Mouse (Mus musculus) megakaryocyte-erythroid progenitor cell, adult 5-6 weeks (primary cell): ENCODE data around the gene Bco1. TPM values are rescaled to one million over a fixed set of nuclear protein-coding genes. Genes with fewer than 3 reads are reported as not detected.
A peak's percentile ranks its signal among the peaks of the same experiment; 100 is the strongest.

Source experiments
- ATAC-seq: replicated peaks from 2 replicates; pipeline ENCODE4 v1.8.0; 2016; ENCODE audit warnings: mild to moderate bottlenecking, inconsistent platforms; ENCODE audit not compliant: severe bottlenecking, poor library complexity, low FRiP score, low TSS enrichment
- total RNA-seq, 2 experiments: library from RNA; stranded (forward) in 1 of 2; stranded (reverse) in 1 of 2; fragments of 200-1000, 215-1000 nt in 1 of 2; fragments of >200 nt in 1 of 2; fragmentation: Nextera tagmentation in 1 of 2; gene quantifications; 2 replicates each; pipeline ENCODE4 v1.2.3; 2014 to 2017

The Bco1 gene
- total RNA-seq, 2 experiments from 2014 or later = 0.09 to 1.8 TPM

DNA sequence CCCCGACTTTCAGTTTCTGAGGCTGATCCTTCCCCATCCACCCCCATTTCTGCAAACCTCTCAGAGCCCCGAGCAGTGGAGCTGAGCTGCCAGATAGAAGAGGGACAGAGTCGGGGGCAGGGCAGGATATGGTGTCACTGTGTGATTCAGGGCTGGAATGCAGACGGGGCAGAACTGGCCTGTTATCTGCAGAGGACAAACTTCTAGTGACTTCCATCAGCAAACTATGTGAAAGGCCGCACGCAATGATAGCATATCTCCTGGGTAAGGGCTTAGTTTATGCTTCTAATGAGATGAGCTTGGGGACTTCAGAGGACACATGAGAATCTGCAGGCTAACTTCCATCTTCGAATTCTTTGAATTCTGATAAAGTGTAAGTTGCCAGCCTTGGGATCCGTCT, 10.1 kb upstream of the Bco1 start:
- ATAC-seq = peak; percentile 77

DNA sequence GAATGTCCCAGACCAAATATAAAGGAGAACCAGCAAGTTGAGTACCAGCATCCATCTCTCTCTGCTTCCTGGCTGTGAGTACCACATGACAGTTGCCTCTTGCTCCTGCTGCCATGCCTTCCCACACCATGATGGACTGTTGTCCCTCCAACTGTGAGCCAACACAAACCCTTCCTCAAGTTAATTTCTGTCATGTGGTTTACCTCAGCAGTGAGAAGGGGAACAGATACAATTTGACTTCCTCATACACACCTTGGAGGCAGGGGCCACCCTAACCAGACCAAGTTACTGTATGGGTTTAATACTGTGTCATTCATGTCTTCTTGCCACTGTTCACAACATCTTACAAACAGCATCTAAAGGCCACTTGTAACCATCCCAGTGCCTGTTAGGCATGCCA, 8.6 kb upstream of the Bco1 start:
- ATAC-seq = no peak

DNA sequence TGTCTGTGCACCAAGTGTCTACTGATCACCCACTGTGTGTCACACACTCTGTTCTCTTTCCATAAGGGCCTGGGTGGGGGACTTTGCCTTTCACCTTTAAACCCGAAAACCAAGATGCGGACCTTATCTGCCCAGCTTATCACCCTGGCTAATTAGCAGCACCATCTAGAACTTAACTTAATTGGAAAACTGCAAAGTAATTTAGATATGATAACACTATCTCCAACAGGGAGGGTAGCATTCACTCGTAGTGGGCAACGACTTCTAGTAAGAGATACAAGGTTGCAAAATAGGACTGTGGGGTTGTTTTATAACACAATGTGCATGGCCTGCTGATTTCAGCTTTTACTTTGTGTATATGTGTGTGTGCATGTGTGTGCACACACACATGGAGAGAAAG, 5.9 kb upstream of the Bco1 start:
- no peak for ATAC-seq

DNA sequence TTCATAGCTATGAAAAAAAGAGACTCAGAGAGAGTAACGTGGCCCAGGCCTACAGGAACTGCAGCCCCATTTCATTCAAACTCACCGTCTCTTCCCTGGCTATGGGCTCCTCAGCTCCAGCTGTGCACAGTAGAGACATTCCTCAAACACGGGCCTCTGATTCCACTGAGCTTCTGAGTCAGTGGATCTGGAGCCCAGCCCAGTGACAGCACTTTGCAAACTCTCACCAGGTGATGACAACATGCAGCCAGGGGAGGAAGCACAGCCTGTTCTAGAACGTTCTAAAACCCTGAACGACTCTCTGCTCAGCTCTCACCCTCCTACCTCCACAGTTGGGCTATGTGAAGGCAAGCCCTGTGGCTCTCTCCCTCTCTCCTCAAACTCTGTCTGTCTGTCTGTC, 1.6 kb upstream of the Bco1 start:
- no peak for ATAC-seq

DNA sequence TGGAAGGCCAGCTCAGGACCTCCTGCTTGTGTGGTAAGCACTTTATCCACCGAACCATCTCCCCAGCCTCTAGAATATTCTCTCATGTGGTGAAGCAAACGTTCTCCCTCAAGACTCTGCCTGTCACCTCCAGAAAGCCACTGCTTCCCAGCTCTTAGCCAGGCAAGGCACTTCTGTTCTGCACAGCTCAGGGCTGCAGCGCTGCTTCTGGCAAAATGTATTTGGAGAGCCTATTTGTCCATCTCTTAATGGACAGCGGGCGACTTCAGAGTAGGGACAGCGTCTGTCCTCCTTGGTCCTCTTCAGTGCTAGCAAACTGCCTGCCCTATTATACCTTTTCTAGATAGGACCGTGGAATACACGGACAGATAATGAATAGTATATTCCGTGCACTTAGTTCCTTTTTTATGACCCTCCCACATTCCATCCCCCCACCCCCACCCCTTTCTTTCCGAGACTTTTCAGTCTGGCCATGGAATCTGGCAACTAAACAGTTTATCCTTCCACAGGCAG, 1.5 kb downstream of the Bco1 start:
- ATAC-seq = no peak

DNA sequence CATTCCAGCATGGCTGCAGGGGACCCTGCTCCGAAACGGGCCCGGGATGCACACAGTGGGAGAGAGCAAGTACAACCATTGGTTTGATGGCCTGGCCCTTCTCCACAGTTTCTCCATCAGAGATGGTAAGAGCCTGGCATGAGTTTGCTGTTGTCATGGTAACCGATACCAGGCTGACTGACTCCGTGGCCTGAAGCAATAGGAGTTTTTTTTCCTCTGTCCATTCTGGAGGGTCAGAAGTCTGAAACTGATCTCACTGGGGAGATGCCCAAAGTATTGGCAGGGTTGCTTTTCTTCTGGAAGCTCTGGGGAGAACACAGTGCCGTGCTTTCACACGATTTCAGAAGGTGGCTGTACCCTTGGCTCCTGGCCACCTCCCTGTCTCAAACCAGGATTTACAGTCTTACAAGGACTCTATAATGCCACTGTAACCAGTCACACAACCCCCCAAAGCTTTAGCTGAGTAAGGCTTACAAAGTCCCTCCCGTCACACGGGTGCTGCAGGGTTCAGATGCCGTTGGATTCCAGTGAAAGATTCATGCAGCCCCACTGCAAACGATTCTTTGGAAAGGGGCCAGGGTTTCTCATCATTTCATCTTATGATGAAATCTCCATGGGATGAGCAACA, 2.0 kb downstream of the Bco1 start:
- ATAC-seq = no peak

DNA sequence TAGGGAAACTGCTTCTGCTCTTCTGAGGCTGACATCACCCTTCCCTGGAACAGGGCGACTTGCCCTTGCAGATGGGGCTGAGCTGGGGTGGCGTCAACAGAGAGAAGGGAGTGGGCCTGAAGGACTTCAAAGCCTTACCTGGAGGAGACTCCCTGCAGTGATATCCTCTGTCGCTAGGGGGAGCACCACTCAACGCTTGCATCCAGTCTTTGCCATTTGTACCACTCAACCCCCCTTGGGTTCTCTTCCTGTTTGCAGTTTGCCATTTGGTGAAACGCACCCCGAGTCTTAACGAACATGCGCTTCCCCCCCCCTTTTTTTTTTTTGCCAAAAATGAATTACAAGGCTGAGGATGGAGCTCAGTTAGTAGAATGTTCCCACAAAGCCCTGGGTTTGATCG, 11.9 kb downstream of the Bco1 start:
- ATAC-seq = peak; percentile 81

DNA sequence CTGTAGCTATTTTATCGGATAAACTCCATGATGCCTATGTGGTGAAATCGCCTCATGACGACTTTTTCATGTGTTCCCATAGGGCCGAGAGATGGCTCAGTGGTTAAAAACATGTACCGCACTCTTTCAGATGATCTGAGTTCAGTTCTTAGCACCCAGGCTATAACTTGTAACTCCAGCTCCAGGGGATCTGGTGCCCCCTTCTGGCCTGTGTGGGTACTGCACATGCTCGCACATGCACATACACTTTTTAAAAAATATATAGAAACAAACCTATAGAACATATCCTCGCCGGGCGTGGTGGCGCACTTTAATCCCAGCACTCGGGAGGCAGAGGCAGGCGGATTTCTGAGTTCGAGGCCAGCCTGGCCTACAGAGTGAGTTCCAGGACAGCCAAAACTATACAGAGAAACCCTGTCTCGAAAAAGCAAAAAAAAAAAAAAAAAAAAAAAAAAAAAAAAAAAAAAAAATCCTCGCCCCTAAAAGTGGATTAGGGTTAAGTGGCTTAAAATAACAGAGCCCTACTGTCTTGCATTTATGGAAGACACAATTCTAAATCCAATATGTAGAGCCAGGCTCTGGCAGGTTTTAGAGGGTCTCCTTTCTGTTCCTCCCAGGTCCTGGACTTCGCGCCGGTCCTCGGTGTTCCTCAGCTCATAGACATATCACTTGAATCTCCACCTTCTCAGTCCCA, 13.5 kb downstream of the Bco1 start:
- ATAC-seq = no peak

DNA sequence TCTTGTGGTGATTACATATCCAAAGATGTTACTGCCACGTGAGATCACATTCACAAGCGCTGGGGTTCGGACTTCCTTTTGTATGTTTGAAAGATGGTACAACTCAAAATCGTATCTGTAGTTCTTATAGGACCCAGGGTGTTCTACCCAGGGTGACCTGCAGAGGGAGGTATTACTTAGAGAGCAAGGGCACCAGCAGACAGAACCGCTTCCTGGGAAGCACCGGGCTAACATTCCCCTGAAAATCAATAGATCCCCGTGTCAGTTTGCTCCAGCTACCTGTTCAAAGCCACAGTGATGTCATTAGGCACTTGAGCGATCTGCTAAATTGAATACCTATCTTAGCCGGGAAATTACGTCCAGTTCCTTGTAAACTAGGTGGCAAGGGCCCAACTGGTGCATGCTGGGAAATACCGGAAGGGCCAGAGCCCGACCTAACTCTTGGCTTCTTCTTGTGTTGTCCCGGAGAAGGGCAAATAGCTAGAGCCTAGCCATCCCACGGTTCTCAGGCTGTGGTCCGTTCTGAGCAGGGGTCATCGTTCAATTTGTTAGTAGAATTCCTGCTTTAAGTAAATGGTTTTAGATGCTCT, 14.2 kb downstream of the Bco1 start:
- 0 out of 2 replicates have a peak, but pooled peaks have one; percentile 50 for ATAC-seq

DNA sequence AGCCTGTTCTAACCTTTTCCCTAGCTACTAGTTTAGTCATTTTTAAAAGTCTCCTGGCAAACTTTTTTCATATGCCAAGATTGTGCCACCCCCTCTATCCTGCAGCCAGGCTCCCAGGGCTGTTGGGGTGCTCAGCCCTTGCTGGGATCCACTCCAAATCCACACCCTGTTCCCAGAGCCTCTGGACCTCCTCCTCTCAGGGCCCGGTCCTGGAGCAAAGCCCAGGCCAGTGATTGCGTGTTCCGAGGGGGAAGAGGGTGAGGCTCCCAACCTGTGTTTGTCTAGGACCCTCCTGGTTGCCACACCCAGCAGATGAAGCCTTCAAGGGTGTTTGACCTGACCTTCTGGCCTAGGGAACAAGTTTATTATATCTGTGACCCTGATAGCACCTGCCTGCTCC, 16.0 kb downstream of the Bco1 start:
- ATAC-seq = no peak

DNA sequence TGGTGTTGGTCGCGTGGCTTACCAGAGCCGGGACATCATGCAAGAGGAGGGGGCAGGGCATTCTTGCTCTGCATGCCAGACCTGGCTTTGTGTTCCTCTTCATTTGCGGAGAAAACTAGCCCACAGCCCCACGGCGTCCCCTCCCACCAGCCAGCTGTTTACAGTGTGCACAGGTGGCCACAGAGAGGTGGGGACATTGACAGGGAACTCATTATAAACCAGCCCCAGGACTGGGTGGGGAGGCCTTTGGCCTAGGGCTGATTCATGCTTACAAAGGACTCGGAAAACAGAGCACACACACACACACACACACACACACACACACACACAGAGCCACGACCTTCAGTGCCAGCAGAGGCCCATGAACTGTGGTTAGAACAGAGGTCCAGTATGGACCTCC, 16.6 kb downstream of the Bco1 start:
- no peak for ATAC-seq

DNA sequence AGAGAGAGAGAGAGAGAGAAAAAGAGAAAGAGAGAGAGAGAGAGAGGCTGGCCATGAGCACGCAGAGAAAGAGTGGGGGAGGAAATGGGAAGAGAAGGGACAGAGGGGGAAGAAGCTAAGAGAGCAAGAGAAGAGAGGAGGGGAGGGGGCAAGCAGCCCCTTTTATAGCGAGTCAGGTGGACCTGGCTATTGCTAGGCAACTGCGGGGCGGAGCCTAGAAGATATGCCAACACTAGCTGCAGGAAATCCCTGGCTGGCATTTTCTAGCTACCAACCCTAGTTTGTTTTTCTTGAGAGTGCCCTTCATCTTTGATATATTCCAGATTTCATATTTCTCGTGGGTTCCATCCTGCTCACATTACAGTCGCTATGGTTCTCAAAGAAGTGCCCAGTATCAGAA, 19.4 kb downstream of the Bco1 start:
- no peak for ATAC-seq

DNA sequence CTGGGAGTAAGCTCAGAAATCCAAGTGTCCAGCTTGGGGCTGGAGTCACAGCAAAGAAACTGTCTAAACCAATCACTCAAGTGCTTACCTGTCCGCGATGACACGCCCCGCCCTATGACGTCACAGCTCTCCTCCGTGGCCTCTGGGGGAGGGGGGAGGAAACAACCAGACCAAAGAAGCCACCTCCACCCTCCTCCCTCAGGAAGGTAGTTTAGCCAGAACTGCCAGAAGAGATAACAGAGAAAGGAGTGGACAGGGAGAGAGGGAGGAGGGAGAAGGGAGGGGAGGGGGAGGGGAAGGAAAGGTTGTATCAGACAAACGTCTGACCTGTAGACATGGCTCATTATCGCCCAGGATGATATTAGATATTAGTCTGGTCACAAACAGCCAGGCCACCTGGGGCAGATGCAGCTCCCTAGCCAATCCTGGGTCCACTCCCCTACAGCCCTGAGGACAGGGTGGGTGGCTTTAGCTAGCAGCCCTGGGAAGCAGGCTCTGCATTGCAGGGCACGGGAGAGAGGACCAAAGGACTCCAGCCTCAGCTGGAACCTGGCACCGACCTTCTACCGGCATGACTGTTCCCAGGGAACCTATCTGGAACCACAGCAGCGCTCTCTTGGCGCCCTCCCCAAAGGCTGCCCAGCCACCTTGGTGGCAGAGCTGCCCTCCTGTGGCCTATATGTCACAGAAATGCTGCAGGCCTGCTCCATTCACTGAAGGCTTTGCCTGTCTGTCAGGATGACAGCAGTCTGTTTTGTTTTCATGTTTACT, 20.2 kb downstream of the Bco1 start:
- ATAC-seq = peak; percentile 93

DNA sequence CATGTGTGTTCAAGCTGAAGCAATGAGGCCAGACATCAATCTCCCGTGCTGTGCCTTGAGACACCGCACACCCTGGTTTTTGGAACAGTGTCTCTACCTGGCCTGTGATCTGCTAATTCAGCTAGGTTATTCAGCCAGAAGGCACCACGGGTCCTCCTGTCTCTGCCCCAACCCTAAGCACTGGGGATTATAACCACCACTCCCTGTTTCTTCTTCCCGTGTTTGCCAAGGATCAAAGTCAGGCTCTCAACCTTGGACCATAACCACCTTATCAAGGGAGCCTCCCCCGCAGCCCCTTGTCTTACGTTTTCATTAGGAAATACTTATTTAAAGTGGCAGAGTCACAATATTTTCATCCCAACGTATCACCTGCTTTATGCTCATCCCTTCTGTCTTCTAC, 20.9 kb downstream of the Bco1 start:
- no peak for ATAC-seq

DNA sequence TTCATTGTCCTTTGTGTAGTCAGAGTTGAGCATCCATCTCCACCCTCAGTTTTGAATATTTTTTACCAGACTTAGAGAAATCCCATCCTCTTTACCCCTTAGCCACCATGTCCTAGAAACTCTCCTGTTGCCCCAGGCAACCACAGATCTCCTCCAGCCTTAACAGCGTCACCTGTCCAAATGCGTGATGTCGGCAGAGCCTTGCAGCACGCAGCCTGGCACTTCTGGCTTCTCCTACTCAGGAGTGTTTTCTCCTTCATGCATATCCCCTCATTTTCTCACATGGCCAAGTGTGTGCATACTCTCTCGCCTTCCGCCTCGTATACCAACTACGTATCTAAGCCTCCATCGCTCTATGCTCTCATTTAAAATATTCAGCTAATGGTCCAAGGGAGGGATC, 22.8 kb downstream of the Bco1 start:
- ATAC-seq = no peak

DNA sequence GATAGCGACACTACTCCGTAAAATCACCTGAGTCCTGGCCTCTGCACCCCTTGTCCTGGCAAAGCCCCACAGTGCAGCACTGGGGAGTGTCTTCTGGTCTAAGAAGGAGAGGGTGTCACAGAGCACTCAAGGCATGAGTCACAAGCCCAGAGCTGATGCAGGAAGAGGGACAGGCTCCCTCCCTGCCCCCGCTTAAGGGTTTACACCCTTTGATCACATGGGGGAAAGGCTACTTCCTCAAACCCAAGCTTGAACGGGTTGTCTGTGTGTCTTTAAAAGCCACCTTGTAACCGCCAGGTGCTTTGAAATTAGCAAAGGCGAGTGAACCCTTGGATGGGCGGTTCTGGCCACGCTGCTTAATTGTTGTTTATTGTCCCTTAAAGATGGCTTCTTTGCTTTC, 25.6 kb downstream of the Bco1 start:
- 0 out of 2 replicates have a peak, but pooled peaks have one; percentile 22 for ATAC-seq

DNA sequence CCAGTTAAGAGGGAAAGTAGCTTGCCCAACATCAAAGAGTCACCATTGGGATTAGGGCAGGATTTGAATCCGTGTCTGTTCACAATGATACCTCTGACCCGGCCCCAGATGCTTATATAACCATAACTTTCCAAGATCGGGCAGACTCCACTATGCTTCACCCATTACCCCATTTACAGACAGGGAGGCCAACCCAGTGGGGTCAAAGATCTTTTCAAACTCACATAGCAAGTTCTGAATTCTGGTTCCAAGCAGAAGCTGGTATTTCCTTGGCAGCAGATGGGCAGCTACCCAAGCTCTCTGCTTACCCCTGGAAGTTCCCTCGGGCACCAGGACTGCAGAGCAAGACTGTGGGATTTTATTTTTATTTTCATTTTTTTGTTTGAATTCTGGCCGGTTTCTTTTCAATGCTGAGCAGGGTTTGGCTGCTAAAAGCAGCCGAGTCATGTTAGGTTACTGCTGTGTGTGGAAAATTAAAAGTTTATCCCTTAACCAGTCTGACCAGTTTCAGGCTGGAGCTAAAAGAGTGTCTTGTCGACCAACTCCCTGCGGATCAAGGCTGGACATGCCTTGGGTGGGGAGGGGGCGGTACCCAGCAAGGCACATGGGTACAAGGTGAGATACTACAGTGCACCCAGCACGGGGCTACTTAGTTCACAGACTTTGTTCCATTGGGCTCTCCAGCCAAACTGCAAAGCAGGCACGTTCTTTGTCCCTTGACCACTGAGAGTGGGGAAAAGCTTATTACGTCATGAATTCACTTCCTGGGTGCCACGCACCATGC, 28.4 kb downstream of the Bco1 start:
- ATAC-seq = no peak

DNA sequence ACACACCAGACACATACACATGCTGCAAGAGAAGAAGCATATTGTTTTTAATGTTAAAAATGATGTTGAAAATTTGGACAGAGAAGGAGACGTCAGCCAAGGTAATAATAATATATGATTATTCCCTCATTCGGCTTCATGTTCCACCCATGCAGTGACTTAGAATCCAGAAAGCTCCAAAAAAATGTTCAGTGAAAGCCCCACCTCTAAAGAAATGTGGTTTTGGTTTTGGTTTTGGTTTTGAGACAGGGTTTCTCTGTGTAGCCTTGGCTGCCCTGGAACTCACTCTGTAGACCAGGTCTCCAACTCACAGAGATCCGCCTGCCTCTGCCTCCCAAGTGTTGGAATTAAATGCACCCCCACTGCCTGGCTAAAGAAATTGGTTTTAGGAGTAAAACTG, 30.2 kb downstream of the Bco1 start:
- no peak for ATAC-seq

DNA sequence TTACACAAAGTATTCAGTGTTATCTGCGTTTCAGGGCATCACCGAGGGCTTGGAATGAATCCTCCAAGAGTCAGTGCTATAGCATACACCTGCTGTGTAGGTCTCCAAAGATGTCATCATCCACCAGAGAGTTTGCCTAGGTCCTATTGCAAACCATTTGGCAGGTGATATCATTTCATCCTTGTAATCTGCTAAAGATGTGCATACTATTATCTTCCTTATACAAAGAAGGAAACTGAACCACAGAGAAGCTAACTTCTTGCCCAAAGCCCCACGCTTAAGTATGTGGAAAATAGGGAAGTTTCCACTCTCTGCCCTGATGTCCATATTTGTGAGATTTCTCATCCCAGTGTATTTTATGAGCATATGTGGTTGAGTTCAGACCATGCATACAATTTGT, 30.8 kb downstream of the Bco1 start:
- no peak for ATAC-seq
